Mouse (Mus musculus) limb, embryonic 15.5 days (tissue): Measurements from ENCODE around the gene Arl15. TPM values are rescaled to one million over a fixed set of nuclear protein-coding genes. Genes with fewer than 3 reads are reported as not detected.
A peak's percentile ranks its signal among the peaks of the same experiment; 100 is the strongest.

Experiments
- ATAC-seq: fragments of 200-750 bp; cut with Nextera tagmentation; 2 replicates; pipeline ENCODE4 v1.8.0; 2017; ENCODE audit warnings: low read depth, moderate TSS enrichment; ENCODE audit not compliant: insufficient number of reproducible peaks, low FRiP score, low TSS enrichment
- H3K27ac ChIP-seq: fragments of 300-500 bp; sonication (generic); 2 replicates; pipeline ENCODE4 v1.5.1; 2015; ENCODE audit warnings: moderate library complexity, mild to moderate bottlenecking, inconsistent platforms
- H3K27me3 ChIP-seq: fragments of 300-500 bp; sonication (generic); 2 replicates; pipeline ENCODE4 v1.6.1; 2015; ENCODE audit warnings: inconsistent platforms
- H3K36me3 ChIP-seq: fragments of 300-500 bp; sonication (generic); 2 replicates; pipeline ENCODE4 v1.6.1; 2015; ENCODE audit warnings: inconsistent platforms
- H3K4me1 ChIP-seq: fragments of 300-500 bp; sonication (generic); 2 replicates; pipeline ENCODE4 v1.6.1; 2015; ENCODE audit warnings: inconsistent platforms
- H3K4me2 ChIP-seq: fragments of 300-500 bp; sonication (generic); 2 replicates; pipeline ENCODE4 v1.6.1; 2015; ENCODE audit warnings: mild to moderate bottlenecking, inconsistent platforms
- H3K4me3 ChIP-seq: fragments of 300-500 bp; sonication (generic); 2 replicates; pipeline ENCODE4 v1.5.1; 2015; ENCODE audit warnings: mild to moderate bottlenecking, inconsistent platforms
- H3K9ac ChIP-seq: fragments of 300-500 bp; sonication (generic); 2 replicates; pipeline ENCODE4 v1.6.1; 2015; ENCODE audit warnings: inconsistent platforms
- H3K9me3 ChIP-seq: fragments of 300-500 bp; sonication (generic); 2 replicates; pipeline ENCODE4 v1.6.1; 2016; ENCODE audit warnings: inconsistent platforms
- WGBS: fragments of 180-500 bp; shearing (Covaris S2); methylation state at CpG from one replicate; pipeline ENCODE4 v1.1.7; 2015; 5-methylcytosine and 5-hydroxymethylcytosine counted together
- polyA plus RNA-seq: library from polyadenylated mRNA; unstranded; fragments of >200 nt; fragmentation: Nextera tagmentation; extraction: Ambion mirVana; gene quantifications from 2 replicates; pipeline ENCODE4 v1.2.1, GENCODE M21; 2015

The Arl15 gene
- polyA plus RNA-seq, 1 experiment from 2014 or later = 10.8 TPM

DNA sequence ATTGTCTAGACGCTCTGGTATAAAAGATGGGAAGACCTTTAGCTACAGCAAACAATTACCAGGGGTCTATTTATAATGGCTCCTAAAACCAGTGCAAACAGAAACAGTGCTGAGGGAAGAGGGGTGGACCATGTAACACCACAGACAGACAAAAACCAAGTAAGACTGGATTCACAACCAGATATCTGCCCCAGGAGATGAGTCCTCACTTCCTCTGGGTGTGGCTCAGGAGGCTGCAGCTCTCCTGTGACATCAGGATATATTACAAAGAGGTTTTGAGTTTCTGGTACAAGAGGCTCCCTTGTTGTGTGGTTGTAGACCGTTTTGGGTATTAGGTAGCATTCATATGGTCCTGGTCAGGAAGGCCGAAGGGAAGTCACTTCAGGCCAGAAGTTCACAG, 36.5 kb downstream of the Arl15 start:
- ATAC-seq = no peak
- no peaks in the 10 kb centered on the region for H3K36me3 ChIP-seq
- no peaks in the 10 kb centered on the region for H3K27me3 ChIP-seq
- H3K4me1 ChIP-seq = peaks cover 6% of the 10 kb centered on the region; the same call in 1 of the 2 replicates
- no peaks in the 10 kb centered on the region for H3K9me3 ChIP-seq
- 72% methylated on average over 3 of the region's 3 CpGs for WGBS
- no peak overlapping the region for H3K4me2 ChIP-seq
- no peak overlapping the region for H3K27ac ChIP-seq
- H3K4me3 ChIP-seq = no peak overlapping the region
- H3K9ac ChIP-seq = no peak overlapping the region

DNA sequence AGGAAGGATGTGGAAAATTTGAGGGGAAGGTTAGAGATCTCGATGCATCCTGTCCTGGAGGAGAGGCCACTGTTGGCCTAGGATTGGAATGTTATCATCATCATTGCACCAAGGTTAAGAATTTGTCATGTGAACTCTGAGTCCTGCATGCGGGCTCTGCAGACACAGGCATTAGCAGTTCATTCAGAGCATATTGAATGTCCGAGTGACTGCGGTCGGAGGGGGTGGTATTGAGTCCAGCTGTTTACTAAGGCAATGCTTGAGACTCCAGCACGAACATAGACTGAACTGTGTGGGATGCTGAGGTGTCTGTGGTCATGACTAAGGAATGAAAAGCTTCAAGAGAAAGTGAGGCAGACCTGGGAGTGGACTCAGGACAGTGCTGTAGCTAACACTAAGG, 38.6 kb downstream of the Arl15 start:
- no peak overlapping the region for H3K4me2 ChIP-seq
- no peaks in the 10 kb centered on the region for H3K36me3 ChIP-seq
- ATAC-seq = no peak
- no peaks in the 10 kb centered on the region for H3K9me3 ChIP-seq
- no peak overlapping the region for H3K27ac ChIP-seq
- H3K9ac ChIP-seq = no peak overlapping the region
- 77% methylated on average over 6 of the region's 6 CpGs for WGBS
- H3K4me1 ChIP-seq = peaks cover 6% of the 10 kb centered on the region; the same call in 1 of the 2 replicates
- H3K4me3 ChIP-seq = no peak overlapping the region
- H3K27me3 ChIP-seq = no peaks in the 10 kb centered on the region

DNA sequence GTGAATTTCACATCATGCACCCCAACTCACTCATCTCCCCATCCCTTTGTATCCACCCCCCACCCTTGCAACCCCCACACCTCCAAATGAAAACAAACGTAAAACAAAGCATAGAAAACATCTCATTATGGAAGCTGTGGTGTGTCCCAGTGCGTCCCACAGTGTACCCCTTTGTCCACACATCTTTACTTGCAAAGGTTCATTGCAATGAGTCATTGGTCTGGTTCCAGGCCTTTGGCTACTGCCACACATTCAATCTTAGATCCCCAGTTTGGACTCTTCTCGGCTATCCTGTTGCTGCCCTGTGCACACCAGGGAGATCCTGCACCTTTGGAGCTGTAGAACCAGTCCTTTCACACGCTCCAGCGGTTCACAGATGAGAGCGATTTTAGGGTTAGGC, 41.6 kb downstream of the Arl15 start:
- Histone ChIP-seq H3K27ac (no peak overlapping the region), H3K9ac (no peak overlapping the region), H3K4me2 (no peak overlapping the region), H3K36me3 (peaks cover 7% of the 10 kb centered on the region; the same call in 1 of the 2 replicates), H3K9me3 (no peaks in the 10 kb centered on the region), H3K27me3 (no peaks in the 10 kb centered on the region), H3K4me1 (peaks cover 6% of the 10 kb centered on the region; the same call in 1 of the 2 replicates), H3K4me3 (no peak overlapping the region)
- WGBS = 94% methylated on average over 6 of the region's 6 CpGs
- ATAC-seq = no peak

DNA sequence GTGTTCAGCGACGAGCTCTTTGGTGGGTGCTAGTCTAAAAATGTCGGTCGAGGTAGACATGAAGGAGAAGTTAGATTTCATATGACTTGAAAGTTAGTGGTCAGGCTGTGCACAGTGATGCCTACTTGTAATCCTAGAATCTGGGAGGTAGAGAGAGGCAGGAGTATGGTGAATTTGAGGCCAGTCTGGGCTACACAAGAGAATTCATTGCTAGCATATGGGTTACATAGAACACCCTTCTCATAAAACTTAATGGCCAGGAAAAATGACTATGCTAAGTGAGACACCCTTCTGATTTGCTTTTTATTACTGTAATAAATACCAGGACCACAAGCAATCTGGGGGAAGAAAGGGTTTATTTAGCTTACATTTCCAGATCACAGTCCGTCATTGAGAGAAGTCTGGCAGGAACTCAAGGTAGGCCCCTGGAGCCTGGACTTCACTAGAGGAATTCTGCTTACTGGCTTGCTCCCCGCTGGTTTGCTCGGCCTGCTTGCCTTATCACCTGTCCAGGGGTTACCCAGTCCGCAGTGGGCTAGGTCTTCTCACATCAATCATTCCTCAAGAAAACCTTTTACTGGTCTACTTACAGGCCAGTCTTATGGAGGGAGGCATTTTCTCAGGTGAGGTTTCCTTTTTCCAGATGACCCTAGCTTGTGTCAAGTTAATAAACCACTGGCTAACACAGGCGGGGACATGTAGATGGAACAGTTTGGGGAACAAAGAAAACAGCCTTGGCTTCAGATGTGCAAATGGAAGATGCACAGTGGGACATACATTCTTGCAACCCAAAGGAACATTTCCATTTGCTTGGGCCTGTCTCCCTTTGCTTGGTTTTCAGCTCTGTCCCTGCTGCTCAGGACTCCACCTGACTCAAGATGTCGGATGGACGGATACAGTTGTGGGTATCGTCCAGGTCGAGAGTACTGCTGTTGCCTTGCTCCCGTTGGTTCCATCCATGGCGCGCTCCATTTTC, 44.6 kb downstream of the Arl15 start:
- Histone ChIP-seq H3K27me3 (no peaks in the 10 kb centered on the region), H3K4me2 (no peak overlapping the region), H3K4me1 (peaks cover 6% of the 10 kb centered on the region; the same call in 1 of the 2 replicates), H3K9ac (no peak overlapping the region), H3K27ac (0 out of 2 replicates have a peak overlapping the region, but pooled peaks have one; percentile 50), H3K9me3 (no peaks in the 10 kb centered on the region), H3K4me3 (no peak overlapping the region), H3K36me3 (peaks cover 7% of the 10 kb centered on the region; the same call in 1 of the 2 replicates)
- 74% methylated on average over 16 of the region's 16 CpGs for WGBS
- no peak for ATAC-seq

GRCm38 (mm10) chr13:113840421-113840820, 46.1 kb downstream of the Arl15 start:
- no peak for ATAC-seq
- no peak overlapping the region for H3K4me3 ChIP-seq
- H3K9ac ChIP-seq = no peak overlapping the region
- H3K36me3 ChIP-seq = peaks cover 7% of the 10 kb centered on the region; the same call in 1 of the 2 replicates
- H3K4me1 ChIP-seq = peaks cover 6% of the 10 kb centered on the region; the same call in 1 of the 2 replicates
- WGBS = 77% methylated on average over 6 of the region's 6 CpGs
- H3K27ac ChIP-seq = no peak overlapping the region
- no peaks in the 10 kb centered on the region for H3K9me3 ChIP-seq
- H3K4me2 ChIP-seq = no peak overlapping the region
- no peaks in the 10 kb centered on the region for H3K27me3 ChIP-seq

DNA sequence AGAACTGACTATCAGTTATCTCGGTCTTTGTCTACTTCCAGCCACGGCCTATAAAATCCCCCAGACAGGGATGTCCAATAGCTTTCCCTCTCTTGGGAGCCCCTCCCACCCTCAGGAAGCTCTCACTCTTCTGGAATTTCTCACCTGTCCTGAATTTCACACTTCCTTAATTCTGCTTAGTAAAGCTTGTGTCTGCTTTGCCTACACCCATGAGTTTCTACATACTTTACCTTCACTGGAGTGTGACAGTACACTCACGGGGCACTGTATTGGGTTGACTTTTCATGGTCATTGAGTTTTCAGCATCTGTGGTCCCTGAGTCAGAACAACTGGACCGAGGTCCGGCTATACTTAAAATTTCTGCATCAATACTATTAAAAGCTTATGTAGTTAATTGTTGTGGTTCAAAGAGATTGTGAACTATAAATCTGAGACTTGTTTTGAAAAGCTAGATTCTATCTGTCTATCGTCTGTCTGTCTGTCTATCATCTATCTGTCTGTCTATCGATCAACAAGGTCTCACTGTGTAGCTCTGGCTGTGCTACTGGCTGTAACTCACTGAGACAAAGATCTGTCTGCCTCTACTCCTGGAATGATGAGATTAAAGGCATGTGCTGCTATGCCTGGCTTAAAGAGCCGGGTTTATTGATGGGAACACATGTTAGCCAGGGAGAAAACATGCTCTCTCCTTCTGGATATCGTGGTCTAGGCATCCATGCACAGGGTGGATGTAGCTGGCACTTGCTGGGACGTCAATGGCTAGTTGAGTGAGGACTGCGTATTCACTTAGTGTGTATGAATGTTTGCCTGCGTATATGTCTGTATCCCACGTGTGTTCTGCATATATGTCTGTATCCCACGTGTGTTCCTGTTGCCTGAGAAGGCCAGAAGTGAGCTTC, 48.4 kb downstream of the Arl15 start:
- 80% methylated on average over 14 of the region's 14 CpGs for WGBS
- peaks cover 14% of the 10 kb centered on the region; the same call in 1 of the 2 replicates for H3K4me1 ChIP-seq
- H3K9me3 ChIP-seq = no peaks in the 10 kb centered on the region
- H3K4me2 ChIP-seq = no peak overlapping the region
- H3K9ac ChIP-seq = no peak overlapping the region
- peaks cover 7% of the 10 kb centered on the region; the same call in 1 of the 2 replicates for H3K36me3 ChIP-seq
- ATAC-seq = no peak
- no peak overlapping the region for H3K27ac ChIP-seq
- H3K4me3 ChIP-seq = no peak overlapping the region
- H3K27me3 ChIP-seq = no peaks in the 10 kb centered on the region

DNA sequence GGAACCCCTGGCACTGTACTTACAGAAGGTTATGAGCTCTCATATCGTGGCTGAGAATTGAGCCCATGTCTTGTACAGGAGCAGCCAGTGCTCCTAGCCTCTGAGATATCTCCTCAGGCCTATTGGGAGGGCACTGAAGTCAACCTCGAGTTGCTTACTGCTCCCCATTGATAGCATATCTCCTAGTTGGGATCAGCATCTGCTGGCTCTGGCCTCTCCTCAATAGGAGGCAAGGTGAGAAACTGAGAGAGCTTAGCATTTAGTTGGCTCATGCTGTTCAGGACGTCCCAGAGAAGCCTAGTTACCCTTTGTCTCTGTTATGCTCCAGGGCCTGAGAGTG, 49.0 kb downstream of the Arl15 start:
- no peak for ATAC-seq
- 74% methylated on average over 3 of the region's 3 CpGs for WGBS
- H3K9ac ChIP-seq = no peak overlapping the region

DNA sequence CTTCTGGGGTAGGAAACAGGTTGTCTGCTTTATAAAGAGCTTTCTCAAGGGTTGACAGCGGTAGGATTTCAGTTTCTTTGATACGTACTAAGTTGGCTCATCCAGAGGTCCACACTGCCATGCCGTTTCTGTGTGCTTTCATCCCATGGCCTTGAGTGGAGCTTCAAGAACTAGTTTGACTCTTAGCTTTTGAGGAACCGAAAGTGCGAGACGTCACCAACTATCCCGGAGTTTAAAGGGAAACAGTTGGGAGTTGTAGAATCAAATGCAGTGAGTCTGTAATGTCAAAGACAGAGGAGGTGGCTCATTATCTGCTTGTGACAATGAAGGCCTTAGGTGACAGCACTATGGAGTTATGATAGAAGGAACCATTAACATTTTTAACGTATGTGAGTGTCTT, 49.6 kb downstream of the Arl15 start:
- Histone ChIP-seq H3K36me3 (peaks cover 7% of the 10 kb centered on the region; the same call in 1 of the 2 replicates), H3K9ac (no peak overlapping the region), H3K9me3 (no peaks in the 10 kb centered on the region), H3K4me1 (peaks cover 14% of the 10 kb centered on the region; the same call in 1 of the 2 replicates), H3K27ac (no peak overlapping the region), H3K27me3 (no peaks in the 10 kb centered on the region), H3K4me3 (no peak overlapping the region), H3K4me2 (no peak overlapping the region)
- WGBS = 93% methylated on average over 8 of the region's 8 CpGs
- ATAC-seq = no peak

More for the DNA sequence above, 49.0 kb downstream of the Arl15 start:
- H3K27me3 ChIP-seq = no peaks in the 10 kb centered on the region
- H3K4me2 ChIP-seq = no peak overlapping the region
- H3K4me1 ChIP-seq = peaks cover 14% of the 10 kb centered on the region; the same call in 1 of the 2 replicates
- peaks cover 7% of the 10 kb centered on the region; the same call in 1 of the 2 replicates for H3K36me3 ChIP-seq
- H3K9me3 ChIP-seq = no peaks in the 10 kb centered on the region
- no peak overlapping the region for H3K4me3 ChIP-seq
- no peak overlapping the region for H3K27ac ChIP-seq

GRCm38 (mm10) chr13:113844717-113845116, 50.4 kb downstream of the Arl15 start:
- no peaks in the 10 kb centered on the region for H3K9me3 ChIP-seq
- no peaks in the 10 kb centered on the region for H3K27me3 ChIP-seq
- peaks cover 1% of the 10 kb centered on the region; the same call in 1 of the 2 replicates for H3K36me3 ChIP-seq
- no peak overlapping the region for H3K9ac ChIP-seq
- H3K4me2 ChIP-seq = no peak overlapping the region
- WGBS = 82% methylated on average over 4 of the region's 4 CpGs
- H3K4me1 ChIP-seq = peaks cover 14% of the 10 kb centered on the region; the same call in 1 of the 2 replicates
- H3K4me3 ChIP-seq = no peak overlapping the region
- ATAC-seq = no peak
- no peak overlapping the region for H3K27ac ChIP-seq

DNA sequence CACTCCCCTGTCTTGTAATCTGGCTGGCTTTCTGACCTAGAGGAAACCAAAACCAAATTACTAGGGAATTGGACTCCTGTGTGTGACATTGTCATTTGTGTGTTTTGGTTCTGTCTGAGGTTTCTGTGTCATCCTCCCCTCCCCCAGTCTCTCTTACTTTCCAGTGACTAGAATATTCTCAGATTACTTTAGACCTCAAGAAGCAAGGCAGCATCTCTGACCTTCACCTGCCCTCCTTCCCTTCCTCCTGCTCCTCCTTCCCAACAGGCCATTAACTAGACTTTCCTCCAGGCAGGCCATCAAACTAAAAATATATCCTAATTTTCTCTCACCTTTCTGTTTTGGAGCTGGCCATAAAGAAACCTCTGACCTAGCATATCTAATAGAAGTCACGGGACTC, 50.9 kb downstream of the Arl15 start:
- H3K4me1 ChIP-seq = peaks cover 14% of the 10 kb centered on the region; the same call in 1 of the 2 replicates
- H3K36me3 ChIP-seq = no peaks in the 10 kb centered on the region
- no peaks in the 10 kb centered on the region for H3K9me3 ChIP-seq
- H3K4me3 ChIP-seq = no peak overlapping the region
- no peak overlapping the region for H3K27ac ChIP-seq
- 82% methylated on average over 1 of the region's 1 CpGs for WGBS
- no peak overlapping the region for H3K9ac ChIP-seq
- H3K27me3 ChIP-seq = no peaks in the 10 kb centered on the region
- no peak overlapping the region for H3K4me2 ChIP-seq
- ATAC-seq = no peak

DNA sequence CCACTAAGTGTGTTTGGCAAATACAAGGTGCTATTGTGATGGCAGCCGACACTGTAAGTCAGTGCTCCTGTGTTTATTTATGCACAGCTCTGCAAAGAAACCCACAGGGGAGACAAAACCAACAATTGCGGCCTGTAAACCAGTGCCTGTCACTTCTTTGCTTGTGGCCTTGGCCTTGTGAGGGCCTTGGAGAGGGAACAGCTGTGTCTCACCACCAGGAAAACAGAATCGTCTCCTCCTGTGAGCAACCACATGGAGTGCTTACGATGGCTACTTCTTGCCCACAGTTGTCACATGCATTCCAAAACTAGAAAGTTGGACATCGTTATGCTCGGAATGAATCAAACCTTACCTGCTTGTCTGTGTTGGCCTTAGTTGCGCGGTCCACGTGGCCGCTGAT, 52.1 kb downstream of the Arl15 start:
- Histone ChIP-seq H3K27me3 (no peaks in the 10 kb centered on the region), H3K4me2 (no peak overlapping the region), H3K27ac (no peak overlapping the region), H3K4me1 (peaks cover 14% of the 10 kb centered on the region; the same call in 1 of the 2 replicates), H3K9ac (no peak overlapping the region), H3K4me3 (no peak overlapping the region), H3K9me3 (no peaks in the 10 kb centered on the region), H3K36me3 (no peaks in the 10 kb centered on the region)
- 73% methylated on average over 10 of the region's 10 CpGs for WGBS
- ATAC-seq = no peak
